Mouse (Mus musculus): ENCODE results near the gene Podxl2.

- TF ChIP-seq POLR2A (IDR thresholded peaks at IDR 0.05; ENCODE audit: borderline replicate concordance, insufficient read depth, low read length) = no peak
- no peak for TF ChIP-seq CTCF (IDR thresholded peaks at IDR 0.05; ENCODE audit: borderline replicate concordance, insufficient read depth, low read depth, low read length)
These were observed 31.6 kb downstream of the Podxl2 start for GRCm38 (mm10) chr6:88843241-88843640.

All from cerebellum, adult 2 months (tissue).